Mouse (Mus musculus) T-helper 17 cell (primary cell): ENCODE measurements around the gene Fbrsl1.

Source experiments
- in situ Hi-C, 2 experiments: fragments of 300-600 bp; cut with MboI, MseI; formaldehyde crosslinking; loops; 1 replicate in 1 of 2; 2 replicates in 1 of 2; pipeline ENCODE4 v1.15.1; 2025; ENCODE audit warnings: high pct_unique_total_duplicates in 2 of 2

Gene Fbrsl1

GRCm38 (mm10) chr5:110448436-110449134 is at the start of gene Fbrsl1:
Gene Fbrsl1, minus strand, starts transcription at chr5:110448503.
- in situ Hi-C loops = loop anchor here in 1 of 2 experiments (10.0 kb wide), 1 partner anchor 874 kb away; no protein-coding TSS in a partner anchor

- in situ Hi-C loops = no loop called here
Measured at GRCm38 (mm10) chr5:110498071-110498470, 49.8 kb upstream of the Fbrsl1 start.

GRCm38 (mm10) chr5:110497556-110497955 is 49.3 kb upstream of the Fbrsl1 start:
- in situ Hi-C loops = no loop called here

GRCm38 (mm10) chr5:110495051-110495450 is 46.7 kb upstream of the Fbrsl1 start:
- in situ Hi-C loops = no loop called here

- in situ Hi-C loops = no loop called here
Measured at GRCm38 (mm10) chr5:110494396-110494795, 46.1 kb upstream of the Fbrsl1 start.

GRCm38 (mm10) chr5:110493785-110494184 is 45.5 kb upstream of the Fbrsl1 start:
- in situ Hi-C loops = no loop called here

- in situ Hi-C loops = no loop called here
Measured at GRCm38 (mm10) chr5:110489639-110490038, 41.3 kb upstream of the Fbrsl1 start.

- in situ Hi-C loops = no loop called here
Measured at GRCm38 (mm10) chr5:110487943-110488342, 39.6 kb upstream of the Fbrsl1 start.

GRCm38 (mm10) chr5:110486674-110487334 is 38.5 kb upstream of the Fbrsl1 start:
- in situ Hi-C loops = no loop called here

GRCm38 (mm10) chr5:110484711-110485110 is 36.4 kb upstream of the Fbrsl1 start:
- in situ Hi-C loops = no loop called here

GRCm38 (mm10) chr5:110479228-110479627 is 30.9 kb upstream of the Fbrsl1 start:
- in situ Hi-C loops = loop anchor here in 1 of 2 experiments (10.0 kb wide), 1 partner anchor 666 kb away; no protein-coding TSS in a partner anchor

- in situ Hi-C loops = loop anchor here in 1 of 2 experiments (10.0 kb wide), 1 partner anchor 671 kb away; no protein-coding TSS in a partner anchor
Measured at GRCm38 (mm10) chr5:110474156-110474555, 25.9 kb upstream of the Fbrsl1 start.

- in situ Hi-C loops = loop anchor here in 1 of 2 experiments (10.0 kb wide), 1 partner anchor 672 kb away; no protein-coding TSS in a partner anchor
Measured at GRCm38 (mm10) chr5:110472834-110473233, 24.5 kb upstream of the Fbrsl1 start.

GRCm38 (mm10) chr5:110471981-110472476 is 23.7 kb upstream of the Fbrsl1 start:
- in situ Hi-C loops = loop anchor here in 1 of 2 experiments (10.0 kb wide), 1 partner anchor 673 kb away; no protein-coding TSS in a partner anchor

GRCm38 (mm10) chr5:110471285-110471684 is 23.0 kb upstream of the Fbrsl1 start:
- in situ Hi-C loops = loop anchor here in 1 of 2 experiments (10.0 kb wide), 1 partner anchor 674 kb away; no protein-coding TSS in a partner anchor

- in situ Hi-C loops = no loop called here
Measured at GRCm38 (mm10) chr5:110469227-110469925, 21.1 kb upstream of the Fbrsl1 start.

- in situ Hi-C loops = no loop called here
Measured at GRCm38 (mm10) chr5:110468296-110468695, 20.0 kb upstream of the Fbrsl1 start.

- in situ Hi-C loops = no loop called here
Measured at GRCm38 (mm10) chr5:110467725-110468124, 19.4 kb upstream of the Fbrsl1 start.

GRCm38 (mm10) chr5:110466531-110467424 is 18.5 kb upstream of the Fbrsl1 start:
- in situ Hi-C loops = no loop called here

- in situ Hi-C loops = no loop called here
Measured at GRCm38 (mm10) chr5:110462646-110463045, 14.3 kb upstream of the Fbrsl1 start.

GRCm38 (mm10) chr5:110458936-110459335 is 10.6 kb upstream of the Fbrsl1 start:
- in situ Hi-C loops = loop anchor here in 1 of 2 experiments (5.0 kb wide), 1 partner anchor 902 kb away; the partner anchor contains the start of gene Crlf2
